Comparison of ENCODE assay signal across 12 mouse cellular contexts in the genomic region with DNA sequence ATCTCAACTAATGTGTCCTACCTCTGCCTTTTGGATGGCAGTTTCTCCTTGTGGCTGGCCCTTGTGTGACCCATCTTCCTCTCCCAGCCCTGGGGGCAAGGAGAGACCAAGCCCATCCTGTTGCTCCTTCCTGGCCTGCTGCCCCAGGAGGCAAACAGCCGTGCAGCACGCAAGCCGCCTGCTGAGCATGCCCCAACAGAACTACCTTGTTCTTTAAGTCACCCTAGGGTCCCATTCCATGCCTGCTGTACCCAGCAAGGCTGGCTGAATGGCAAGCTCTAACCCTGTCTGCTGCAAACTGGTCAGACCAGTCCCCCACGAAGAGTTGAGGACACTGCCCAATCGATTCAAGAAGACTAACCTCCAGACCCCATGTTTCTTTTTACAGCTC. TPM values are rescaled to one million over a fixed set of nuclear protein-coding genes. Genes with fewer than 3 reads are reported as not detected.
DNase-seq lines count a peak whose midpoint lies in the region; ATAC-seq and TF ChIP-seq lines count a peak whose summit lies in the region.
"Had no signal": no experiment of that assay in that cellular context is flagged by ENCODE, and none has a peak within 500 bp of the region (broad histone marks: within the 10 kb centered on the region; RNA-seq: fewer than 3 reads in every experiment).

No protein-coding gene starts in this region.

- peaks cover 43% of the 10 kb centered on the region for H3K36me3 ChIP-seq in kidney, postnatal 0 days (ENCODE audit: insufficient read depth, low read length)
- H3K36me3 ChIP-seq in embryonic facial prominence, embryonic 10.5 days (replicated peaks) = peaks cover 88% of the 10 kb centered on the region
- H3K36me3 ChIP-seq in stomach, embryonic 15.5 days = peaks cover 39% of the 10 kb centered on the region

- no peak overlapping the region for H3K27ac ChIP-seq in kidney, postnatal 0 days
- 0 out of 2 replicates have a peak overlapping the region, but pooled peaks have one; percentile 7 for H3K27ac ChIP-seq in embryonic facial prominence, embryonic 10.5 days (replicated peaks)
- peak overlapping the region; percentile 86 for H3K27ac ChIP-seq in stomach, embryonic 15.5 days
- H3K27ac ChIP-seq: heart, embryonic 15.5 days had no signal

- WGBS in kidney, postnatal 0 days = 74% methylated on average over 5 of the region's 5 CpGs
- WGBS in embryonic facial prominence, embryonic 10.5 days = 68% methylated on average over 5 of the region's 5 CpGs
- WGBS in stomach, embryonic 15.5 days = 76% methylated on average over 5 of the region's 5 CpGs

- no peak overlapping the region for H3K4me2 ChIP-seq in kidney, postnatal 0 days (ENCODE audit: low read length)
- H3K4me2 ChIP-seq in stomach, embryonic 15.5 days = peak overlapping the region; percentile 40

- ATAC-seq in kidney, postnatal 0 days (replicated peaks; ENCODE audit: low FRiP score, low read depth) = no peak
- ATAC-seq in stomach, embryonic 15.5 days (ENCODE audit: insufficient read depth, low FRiP score, low read depth) = no peak

- H3K4me1 ChIP-seq in kidney, postnatal 0 days (replicated peaks; ENCODE audit: insufficient read depth, low read length) = no peaks in the 10 kb centered on the region
- H3K4me1 ChIP-seq in embryonic facial prominence, embryonic 10.5 days = peaks cover 42% of the 10 kb centered on the region
- H3K4me1 ChIP-seq in stomach, embryonic 15.5 days = peaks cover 20% of the 10 kb centered on the region

- no peaks in the 10 kb centered on the region for H3K9me3 ChIP-seq in kidney, postnatal 0 days (replicated peaks; ENCODE audit: low read length)
- no peaks in the 10 kb centered on the region for H3K9me3 ChIP-seq in embryonic facial prominence, embryonic 10.5 days
- no peaks in the 10 kb centered on the region for H3K9me3 ChIP-seq in stomach, embryonic 15.5 days
- H3K9me3 ChIP-seq: heart, embryonic 15.5 days had no signal

- DNase-seq in cerebellum, adult 9-10 months = peak; percentile 28
- no peak for DNase-seq in cerebellum, adult 18-20 months
- DNase-seq in kidney, postnatal 0 days (ENCODE audit: low spot score) = no peak
- no peak for DNase-seq in kidney, adult 18-20 months
- no peak for DNase-seq in embryonic facial prominence, embryonic 10.5 days (ENCODE audit: low spot score)
- DNase-seq in layer of hippocampus, adult 9-11 months = no peak
- no peak for DNase-seq in frontal cortex, postnatal 25 days (ENCODE audit: low spot score in 2 of 2)

- no peaks in the 10 kb centered on the region for H3K27me3 ChIP-seq in kidney, postnatal 0 days (ENCODE audit: insufficient read depth, low read length)
- H3K27me3 ChIP-seq in embryonic facial prominence, embryonic 10.5 days (replicated peaks; ENCODE audit: low read depth, poor library complexity, severe bottlenecking) = no peaks in the 10 kb centered on the region
- no peaks in the 10 kb centered on the region for H3K27me3 ChIP-seq in stomach, embryonic 15.5 days (replicated peaks)
- H3K27me3 ChIP-seq: heart, embryonic 15.5 days had no signal

- no peak for TF ChIP-seq CTCF in kidney, postnatal 0 days (IDR thresholded peaks at IDR 0.05; ENCODE audit: low read depth)

- H3K9ac ChIP-seq in kidney, postnatal 0 days (ENCODE audit: low read depth, low read length) = 0 out of 2 replicates have a peak overlapping the region, but pooled peaks have one; percentile 13
- peak overlapping the region; percentile 5; the same call in 1 of the 2 replicates for H3K9ac ChIP-seq in stomach, embryonic 15.5 days
- H3K9ac ChIP-seq: lung, embryonic 14.5 days had no signal

- no peak overlapping the region for H3K4me3 ChIP-seq in kidney, postnatal 0 days (replicated peaks; ENCODE audit: low read depth, low read length)
- 0 out of 2 replicates have a peak overlapping the region, but pooled peaks have one; percentile 32 for H3K4me3 ChIP-seq in embryonic facial prominence, embryonic 10.5 days
- peak overlapping the region; percentile 22; the same call in 1 of the 2 replicates for H3K4me3 ChIP-seq in stomach, embryonic 15.5 days (replicated peaks)
- H3K4me3 ChIP-seq: heart, embryonic 15.5 days had no signal

RNA-seq across cellular contexts. Expression of a gene that starts 0.9 kb away (rescaled TPM):
- polyA plus RNA-seq in kidney, postnatal 0 days (2015; fragmentation: Nextera tagmentation; extraction: Ambion mirVana) = 0.28 and 0.32 TPM in 2 replicates
- 0.17 TPM in 1 of 2 replicates, not detected in the other for polyA plus RNA-seq in embryonic facial prominence, embryonic 10.5 days (2016; fragmentation: Nextera tagmentation; extraction: Ambion mirVana)
- 3.7 and 6.0 TPM in 2 replicates for polyA plus RNA-seq in stomach, embryonic 15.5 days (2015; fragmentation: Nextera tagmentation; extraction: Ambion mirVana)
- polyA plus RNA-seq: heart, embryonic 15.5 days; large intestine, adult 2 months; lung, embryonic 14.5 days; neural tube, embryonic 11.5 days had no signal

RNA-seq across cellular contexts. Expression of a gene that starts 6.4 kb away (rescaled TPM):
- 82.6 and 85.7 TPM in 2 replicates for polyA plus RNA-seq in kidney, postnatal 0 days (2015; fragmentation: Nextera tagmentation; extraction: Ambion mirVana)
- polyA plus RNA-seq in embryonic facial prominence, embryonic 10.5 days (2016; fragmentation: Nextera tagmentation; extraction: Ambion mirVana) = 64.9 and 67.2 TPM in 2 replicates
- 58.7 and 66.1 TPM in 2 replicates for polyA plus RNA-seq in stomach, embryonic 15.5 days (2015; fragmentation: Nextera tagmentation; extraction: Ambion mirVana)

RNA-seq across cellular contexts. Expression of a gene that starts 9.9 kb away (rescaled TPM):
- 10.4 and 12.8 TPM in 2 replicates for polyA plus RNA-seq in kidney, postnatal 0 days (2015; fragmentation: Nextera tagmentation; extraction: Ambion mirVana)
- polyA plus RNA-seq in embryonic facial prominence, embryonic 10.5 days (2016; fragmentation: Nextera tagmentation; extraction: Ambion mirVana) = 5.3 and 7.3 TPM in 2 replicates
- polyA plus RNA-seq in stomach, embryonic 15.5 days (2015; fragmentation: Nextera tagmentation; extraction: Ambion mirVana) = 15.5 and 16.3 TPM in 2 replicates

RNA-seq across cellular contexts. Expression of a gene that starts 16.2 kb away (rescaled TPM):
- polyA plus RNA-seq in kidney, postnatal 0 days (2015; fragmentation: Nextera tagmentation; extraction: Ambion mirVana) = 468 and 493 TPM in 2 replicates
- 780 and 781 TPM in 2 replicates for polyA plus RNA-seq in embryonic facial prominence, embryonic 10.5 days (2016; fragmentation: Nextera tagmentation; extraction: Ambion mirVana)
- 442 and 514 TPM in 2 replicates for polyA plus RNA-seq in stomach, embryonic 15.5 days (2015; fragmentation: Nextera tagmentation; extraction: Ambion mirVana)

RNA-seq across cellular contexts. Expression of a gene that starts 23.3 kb away (rescaled TPM):
- 17.4 and 18.4 TPM in 2 replicates for polyA plus RNA-seq in kidney, postnatal 0 days (2015; fragmentation: Nextera tagmentation; extraction: Ambion mirVana)
- 45.2 and 45.5 TPM in 2 replicates for polyA plus RNA-seq in embryonic facial prominence, embryonic 10.5 days (2016; fragmentation: Nextera tagmentation; extraction: Ambion mirVana)
- polyA plus RNA-seq in stomach, embryonic 15.5 days (2015; fragmentation: Nextera tagmentation; extraction: Ambion mirVana) = 21.0 and 27.0 TPM in 2 replicates
